In genomic region chr6:54331765-54332164, GRCm38 (mm10) we compare ENCODE assay signal across 14 mouse cellular contexts. TPM values are rescaled to one million over a fixed set of nuclear protein-coding genes. Genes with fewer than 3 reads are reported as not detected.
DNase-seq lines count a peak whose midpoint lies in the region; ATAC-seq lines count a peak whose summit lies in the region.
"Had no signal": no experiment of that assay in that cellular context is flagged by ENCODE, and none has a peak within 500 bp of the region (broad histone marks: within the 10 kb centered on the region; RNA-seq: fewer than 3 reads in every experiment).

No protein-coding gene starts in this region.

- no peak overlapping the region for H3K27ac ChIP-seq in forebrain, embryonic 15.5 days (replicated peaks)
- H3K27ac ChIP-seq in midbrain, embryonic 16.5 days (ENCODE audit: low read length), result no peak overlapping the region
- H3K27ac ChIP-seq: heart, adult 2 months; lung, embryonic 15.5 days had no signal

- 3% methylated on average over 10 of the region's 10 CpGs for WGBS in forebrain, embryonic 15.5 days
- WGBS in midbrain, embryonic 16.5 days, result 14% methylated on average over 10 of the region's 10 CpGs

- H3K36me3 ChIP-seq in forebrain, embryonic 15.5 days, result no peaks in the 10 kb centered on the region
- H3K36me3 ChIP-seq in midbrain, embryonic 16.5 days (ENCODE audit: control insufficient read depth, insufficient read depth, low read length), result no peaks in the 10 kb centered on the region
- H3K36me3 ChIP-seq: embryonic facial prominence, embryonic 13.5 days; lung, embryonic 15.5 days had no signal

- ATAC-seq in frontal cortex, adult (ENCODE audit: low TSS enrichment), result peak; percentile 26; the same call in 1 of the 2 replicates
- ATAC-seq in forebrain, embryonic 15.5 days (replicated peaks), result peak; percentile 86
- peak; percentile 75 for ATAC-seq in midbrain, embryonic 16.5 days
- ATAC-seq in cerebellum, adult (ENCODE audit: insufficient number of reproducible peaks, low FRiP score, low TSS enrichment), result no peak

- H3K4me2 ChIP-seq in forebrain, embryonic 15.5 days (replicated peaks), result no peak overlapping the region
- H3K4me2 ChIP-seq in midbrain, embryonic 16.5 days (ENCODE audit: low read length), result no peak overlapping the region
- H3K4me2 ChIP-seq: lung, embryonic 15.5 days had no signal

- no peak for DNase-seq in frontal cortex, postnatal 14 days (ENCODE audit: low spot score in 2 of 2)
- peak; percentile 27 for DNase-seq in brain, adult 2 months (ENCODE audit: low read depth, low spot score)
- DNase-seq in urinary bladder, adult 18-20 months (ENCODE audit: low spot score in 2 of 2), result no peak
- no peak for DNase-seq in thymus, postnatal 10 days (ENCODE audit: low spot score in 2 of 2)
- DNase-seq: cerebellum, adult 2 months; heart, adult 2 months; heart, postnatal 10 days; kidney, adult 11 months had no signal

- peaks cover 18% of the 10 kb centered on the region for H3K27me3 ChIP-seq in forebrain, embryonic 15.5 days
- peaks cover 22% of the 10 kb centered on the region for H3K27me3 ChIP-seq in midbrain, embryonic 16.5 days (ENCODE audit: control insufficient read depth, insufficient read depth, low read depth, low read length)

- H3K4me3 ChIP-seq in forebrain, embryonic 15.5 days, result no peak overlapping the region
- no peak overlapping the region for H3K4me3 ChIP-seq in midbrain, embryonic 16.5 days (ENCODE audit: low read depth, low read length)
- H3K4me3 ChIP-seq: embryonic facial prominence, embryonic 13.5 days; heart, adult 2 months; lung, embryonic 15.5 days had no signal

- no peak overlapping the region for H3K9ac ChIP-seq in forebrain, embryonic 15.5 days (replicated peaks)
- H3K9ac ChIP-seq in midbrain, embryonic 16.5 days (ENCODE audit: low read depth, low read length), result no peak overlapping the region
- H3K9ac ChIP-seq: embryonic facial prominence, embryonic 13.5 days; lung, embryonic 15.5 days had no signal

- peaks cover 52% of the 10 kb centered on the region for H3K4me1 ChIP-seq in forebrain, embryonic 15.5 days
- peaks cover 21% of the 10 kb centered on the region for H3K4me1 ChIP-seq in midbrain, embryonic 16.5 days (ENCODE audit: control insufficient read depth, insufficient read depth, low read length)

- no peaks in the 10 kb centered on the region for H3K9me3 ChIP-seq in forebrain, embryonic 15.5 days
- no peaks in the 10 kb centered on the region for H3K9me3 ChIP-seq in midbrain, embryonic 16.5 days (replicated peaks; ENCODE audit: control insufficient read depth, low read length, poor library complexity, severe bottlenecking)
- H3K9me3 ChIP-seq: embryonic facial prominence, embryonic 13.5 days; lung, embryonic 15.5 days had no signal

RNA-seq across cellular contexts. Expression of gene Prr15, which starts 6.1 kb away (rescaled TPM):
- polyA plus RNA-seq in forebrain, embryonic 15.5 days (2015; fragmentation: Nextera tagmentation; extraction: Ambion mirVana), result 2.4 and 3.2 TPM in 2 replicates
- polyA plus RNA-seq in midbrain, embryonic 16.5 days (2015; fragmentation: Nextera tagmentation; extraction: Ambion mirVana), result 2.0 TPM in 2 replicates
